Mouse (Mus musculus) ovary, adult 10 weeks (tissue): ENCODE measurements around the gene Olfr705. TPM values are rescaled to one million over a fixed set of nuclear protein-coding genes. Genes with fewer than 3 reads are reported as not detected.

Source experiments
- polyA plus RNA-seq: library from polyadenylated mRNA; stranded (reverse); fragments of 350-450 nt; fragmentation: Illumina TruSeq; extraction: RNeasy Lipid Tissue Mini Kit (QIAGEN cat#74804); gene quantifications from one replicate; pipeline ENCODE4 v1.2.3, GENCODE M21; 2014

Gene Olfr705
- not detected for polyA plus RNA-seq

GRCm38 (mm10) chr7:106876791-106877190, at the start of gene Olfr705:
Olfr705 (minus strand) TSS chr7:106876891.

GRCm38 (mm10) chr7:106907676-106908075, 31.0 kb upstream of the Olfr705 start, which contains the start of gene Olfr1532-ps1:
Olfr1532-ps1 (plus strand) TSS chr7:106908001.

GRCm38 (mm10) chr7:106901141-106901540, 24.4 kb upstream of the Olfr705 start, which contains the start of gene Olfr707:
Olfr707 (minus strand) TSS chr7:106901241.

GRCm38 (mm10) chr7:106888062-106888461, 11.4 kb upstream of the Olfr705 start, which contains the start of gene Olfr706:
Olfr706 (minus strand) TSS chr7:106888162.

GRCm38 (mm10) chr7:106862885-106863284, 13.8 kb downstream of the Olfr705 start, which contains the start of gene Olfr704:
Olfr704 (plus strand) TSS chr7:106863185.

GRCm38 (mm10) chr7:106843060-106843459, 33.6 kb downstream of the Olfr705 start, which contains the start of gene Olfr703:
Olfr703 (plus strand) TSS chr7:106843360.

GRCm38 (mm10) chr7:106833793-106834192, 42.9 kb downstream of the Olfr705 start, which contains the start of gene Olfr702:
Olfr702 (minus strand) TSS chr7:106833893.

Other genes with a start within 250 kb of the Olfr705 start
- not detected for gene Olfr693, start 196.3 kb downstream of the Olfr705 start, polyA plus RNA-seq
- not detected for gene Olfr694, start 185.1 kb downstream of the Olfr705 start, polyA plus RNA-seq
- not detected for gene Olfr695, start 160.5 kb downstream of the Olfr705 start, polyA plus RNA-seq
- gene Olfr697, start 134.4 kb downstream of the Olfr705 start, polyA plus RNA-seq, result not detected
- not detected for gene Olfr698, start 121.5 kb downstream of the Olfr705 start, polyA plus RNA-seq
- not detected for gene Olfr699, start 83.7 kb downstream of the Olfr705 start, polyA plus RNA-seq
- not detected for gene Olfr700, start 68.1 kb downstream of the Olfr705 start, polyA plus RNA-seq
- gene Olfr701, start 62.8 kb downstream of the Olfr705 start, polyA plus RNA-seq, result 0.14 TPM
- gene Olfr702, start 43.0 kb downstream of the Olfr705 start, polyA plus RNA-seq, result not detected
- not detected for gene Olfr703, start 33.5 kb downstream of the Olfr705 start, polyA plus RNA-seq
- not detected for gene Olfr704, start 13.7 kb downstream of the Olfr705 start, polyA plus RNA-seq
- gene Olfr706, start 11.3 kb upstream of the Olfr705 start, polyA plus RNA-seq, result not detected
- not detected for gene Olfr707, start 24.4 kb upstream of the Olfr705 start, polyA plus RNA-seq
- gene Olfr1532-ps1, start 31.1 kb upstream of the Olfr705 start, polyA plus RNA-seq, result not detected
- not detected for gene Olfr709-ps1, start 55.3 kb upstream of the Olfr705 start, polyA plus RNA-seq
- gene Olfr710, start 71.4 kb upstream of the Olfr705 start, polyA plus RNA-seq, result not detected
- gene Olfr6, start 87.0 kb upstream of the Olfr705 start, polyA plus RNA-seq, result not detected
- gene Olfr711, start 98.6 kb upstream of the Olfr705 start, polyA plus RNA-seq, result not detected
- gene Olfr2, start 129.2 kb upstream of the Olfr705 start, polyA plus RNA-seq, result not detected
- not detected for gene Olfr713, start 154.3 kb upstream of the Olfr705 start, polyA plus RNA-seq
- gene Olfr714, start 194.1 kb upstream of the Olfr705 start, polyA plus RNA-seq, result not detected
- not detected for gene Olfr17, start 216.3 kb upstream of the Olfr705 start, polyA plus RNA-seq
- gene Olfr715b, start 233.5 kb upstream of the Olfr705 start, polyA plus RNA-seq, result not detected